Mouse (Mus musculus) c-Kit-positive CD71-positive TER-119-positive erythroid progenitor cells, embryonic 14.5 days (primary cell): ENCODE results near the gene Zfp609.

Experiments
- DNase-seq: peaks from one replicate; pipeline ENCODE4 v3.0.0-alpha.2; 2013; ENCODE audit warnings: low spot score

Gene Zfp609

GRCm38 (mm10) chr9:65827344-65828015, at the start of gene Zfp609:
TSS of gene Zfp609 (minus strand) at chr9:65827564.
- peak; percentile 91 for DNase-seq

GRCm38 (mm10) chr9:65859656-65860055, 32.3 kb upstream of the Zfp609 start:
- DNase-seq: no peak

DNA sequence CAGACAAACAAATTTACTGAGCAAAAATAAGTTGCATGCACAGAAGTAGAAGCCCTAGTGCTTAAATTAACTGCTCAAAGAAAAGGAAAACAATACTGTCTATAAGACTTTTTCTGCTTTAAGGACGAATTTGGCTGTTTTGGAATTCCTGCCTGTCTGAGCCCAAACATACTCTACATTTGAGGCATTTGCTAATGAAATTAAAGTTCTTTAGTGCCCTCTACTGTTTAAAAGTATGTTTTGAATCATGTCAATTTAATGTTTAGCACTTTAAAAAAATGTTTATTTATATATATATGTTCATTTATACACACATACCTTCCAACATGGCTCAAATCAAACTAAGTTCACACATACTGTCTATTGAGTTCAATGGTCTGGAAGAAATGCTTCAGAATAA, 22.8 kb upstream of the Zfp609 start:
- DNase-seq: no peak

- DNase-seq: no peak
Measured at GRCm38 (mm10) chr9:65848154-65848553, 20.8 kb upstream of the Zfp609 start.

DNA sequence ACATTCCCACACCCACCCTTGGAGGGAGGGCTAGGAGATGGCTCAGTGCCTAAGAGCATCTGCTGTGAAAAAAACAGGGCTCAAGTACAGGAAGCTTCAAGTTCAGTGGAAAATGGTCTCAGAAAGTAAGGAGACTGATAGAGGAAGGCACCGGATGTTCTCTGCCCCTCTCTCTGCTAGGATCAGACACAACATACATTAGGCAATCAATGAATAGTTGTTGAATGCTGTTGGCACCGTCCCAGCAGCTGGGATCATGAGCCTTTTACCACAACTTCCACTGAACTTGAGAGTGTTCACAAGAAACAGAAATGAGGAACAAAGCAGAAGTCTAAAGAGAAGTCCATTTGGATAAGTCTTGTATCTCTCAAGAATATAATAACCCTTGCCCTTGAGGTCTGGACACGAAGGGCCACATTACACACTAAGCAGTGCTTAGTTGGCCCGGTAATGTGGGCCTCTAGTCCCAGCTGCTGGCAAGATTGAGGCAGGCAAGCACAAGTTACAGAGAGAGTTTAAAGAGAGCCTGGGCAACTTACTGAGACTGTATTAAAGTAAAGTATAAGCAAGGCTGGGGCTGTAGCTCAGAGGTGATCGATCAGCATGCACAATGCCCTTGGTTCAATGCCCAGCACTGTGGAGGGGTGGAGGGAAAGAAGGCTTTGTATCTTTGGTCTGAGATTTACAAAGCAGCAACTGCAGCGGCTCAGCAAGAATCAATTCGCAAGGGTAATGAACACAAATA, 17.2 kb upstream of the Zfp609 start:
- no peak for DNase-seq

DNA sequence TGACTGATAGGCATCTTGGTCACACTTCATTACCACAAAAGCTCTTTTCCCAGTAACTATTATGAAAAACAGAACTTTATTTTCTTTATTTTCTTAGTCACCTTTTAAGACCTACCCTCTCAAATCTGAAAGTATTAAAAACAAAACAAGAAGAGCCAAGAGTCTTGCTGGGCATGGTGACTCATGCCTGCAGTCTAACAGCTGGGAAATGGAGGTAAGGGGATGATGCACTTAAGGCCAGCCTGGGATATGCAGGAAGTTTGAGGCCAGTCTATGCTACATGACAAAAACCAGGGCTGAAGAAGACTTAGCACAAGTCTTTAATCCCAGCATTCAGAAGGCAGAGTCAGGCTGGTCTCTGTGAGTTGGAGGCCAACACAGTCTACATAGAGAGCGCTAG, 12.5 kb upstream of the Zfp609 start:
- no peak for DNase-seq

GRCm38 (mm10) chr9:65836916-65837315, 9.6 kb upstream of the Zfp609 start:
- no peak for DNase-seq

DNA sequence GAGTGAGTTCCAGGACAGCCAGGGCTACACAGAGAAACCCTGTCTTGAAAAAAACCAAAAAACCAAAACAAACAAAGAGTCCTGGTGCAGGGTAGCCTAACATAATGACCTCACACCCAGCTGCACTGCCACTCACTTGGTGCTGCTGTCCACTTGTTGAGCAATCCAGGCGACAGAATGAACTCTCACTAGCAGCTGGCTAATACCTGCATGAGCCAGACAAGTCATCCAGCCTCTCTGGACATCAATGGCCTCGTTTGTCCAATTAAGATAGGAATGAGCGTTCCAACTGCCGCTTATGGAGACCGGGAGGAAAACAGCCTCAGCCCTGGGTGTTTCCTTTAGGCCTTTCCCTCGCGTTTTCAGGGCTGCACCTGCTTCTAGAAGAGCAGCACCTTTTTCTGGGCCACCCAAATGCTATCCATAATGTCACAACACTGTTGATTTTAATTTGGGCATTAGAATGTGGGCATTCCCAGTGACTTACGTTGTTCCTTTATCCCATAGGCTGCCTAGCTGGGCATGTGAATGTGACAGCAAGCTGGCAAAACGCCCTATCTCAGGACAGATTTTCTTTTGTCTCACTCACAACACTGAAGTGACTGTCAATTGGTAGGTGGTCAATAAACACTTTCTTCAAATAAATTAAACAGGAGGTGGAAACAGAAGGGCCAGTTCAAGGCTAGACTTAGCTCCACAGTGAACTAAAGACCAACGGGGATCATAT, 7.4 kb upstream of the Zfp609 start:
- no peak for DNase-seq

DNA sequence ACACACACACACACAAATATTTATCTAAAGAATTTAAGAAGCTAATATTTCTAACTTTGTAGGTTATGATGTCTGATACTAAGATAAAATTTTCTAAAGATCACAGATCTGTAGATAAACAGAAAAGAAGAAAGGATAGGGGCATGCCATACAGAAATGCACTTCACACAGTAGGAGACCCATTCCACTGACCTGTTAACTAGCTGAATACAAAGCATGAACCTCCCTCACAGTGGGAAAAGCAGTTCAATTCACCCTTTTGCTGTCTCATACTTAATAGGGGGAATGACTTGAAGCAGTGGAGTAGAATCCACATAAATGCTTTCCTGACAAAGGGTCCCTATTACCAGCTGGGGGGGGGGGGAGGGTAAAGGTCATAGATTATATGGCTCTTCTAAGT, 6.3 kb upstream of the Zfp609 start:
- no peak for DNase-seq

DNA sequence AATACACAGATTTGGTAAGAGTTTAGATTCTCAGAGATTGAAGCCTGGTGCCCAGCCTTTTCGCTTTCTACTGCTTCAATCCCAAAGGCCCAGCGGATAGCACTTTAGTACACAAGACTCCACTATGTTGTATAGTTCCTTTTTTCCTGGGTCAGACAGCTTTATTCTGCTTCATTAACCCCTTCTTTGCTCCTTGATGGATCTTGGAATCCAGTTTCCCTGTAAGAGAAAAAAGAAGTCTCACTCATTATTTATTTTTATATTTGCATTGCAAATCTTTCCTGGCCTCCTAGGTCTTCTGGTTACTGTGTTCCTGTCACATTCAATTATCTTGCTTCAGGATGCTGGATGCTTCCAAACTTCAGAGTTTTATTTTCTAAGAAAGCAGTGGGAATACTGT, 5.9 kb upstream of the Zfp609 start:
- DNase-seq: no peak

DNA sequence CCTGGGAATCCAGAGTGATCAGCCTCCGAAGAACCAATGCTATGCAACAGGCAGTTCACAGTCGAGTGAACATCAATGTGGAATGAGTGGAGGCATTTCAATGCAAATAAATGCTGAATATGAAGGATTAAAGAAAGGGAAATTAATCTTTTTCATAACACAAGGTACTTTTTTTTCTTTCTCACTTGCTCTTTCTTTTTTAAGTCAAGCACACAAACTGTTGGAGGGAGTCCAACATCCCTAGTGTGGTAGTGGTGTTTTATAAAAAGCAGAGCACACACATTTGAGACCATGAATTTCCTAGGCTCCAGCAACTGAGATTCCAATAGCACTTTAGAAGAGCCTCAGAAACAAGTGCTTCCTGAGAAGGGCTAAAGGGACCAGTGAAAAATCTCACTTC, 4.7 kb upstream of the Zfp609 start:
- DNase-seq: no peak

GRCm38 (mm10) chr9:65831164-65831563, 3.8 kb upstream of the Zfp609 start:
- no peak for DNase-seq

GRCm38 (mm10) chr9:65830255-65830654, 2.9 kb upstream of the Zfp609 start:
- DNase-seq: no peak

DNA sequence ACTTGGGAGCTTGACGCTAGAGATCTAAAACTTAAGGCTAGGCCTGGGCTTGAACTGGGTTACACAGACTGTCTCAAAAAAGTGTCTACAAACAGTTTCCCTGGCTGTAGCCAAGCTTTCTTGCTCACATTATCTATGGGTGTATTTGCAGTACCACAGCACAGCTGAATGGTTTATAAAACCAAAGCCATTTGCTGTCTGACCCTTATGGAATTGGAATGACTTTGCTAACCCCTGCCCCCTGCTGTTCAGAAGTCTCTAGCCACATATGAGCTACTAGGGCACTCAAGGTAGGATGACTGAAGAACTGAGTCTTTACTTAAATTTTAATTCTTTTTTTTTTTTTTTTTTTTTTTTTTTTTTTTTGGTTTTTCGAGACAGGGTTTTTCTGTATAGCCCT, 2.0 kb upstream of the Zfp609 start:
- DNase-seq: peak; percentile 48

GRCm38 (mm10) chr9:65828511-65828910, 1.1 kb upstream of the Zfp609 start:
- DNase-seq: no peak

- no peak for DNase-seq
Measured at GRCm38 (mm10) chr9:65828016-65828403, 646 bp upstream of the Zfp609 start.

- peak; percentile 63 for DNase-seq
Measured at GRCm38 (mm10) chr9:65826588-65827343, 598 bp downstream of the Zfp609 start.

DNA sequence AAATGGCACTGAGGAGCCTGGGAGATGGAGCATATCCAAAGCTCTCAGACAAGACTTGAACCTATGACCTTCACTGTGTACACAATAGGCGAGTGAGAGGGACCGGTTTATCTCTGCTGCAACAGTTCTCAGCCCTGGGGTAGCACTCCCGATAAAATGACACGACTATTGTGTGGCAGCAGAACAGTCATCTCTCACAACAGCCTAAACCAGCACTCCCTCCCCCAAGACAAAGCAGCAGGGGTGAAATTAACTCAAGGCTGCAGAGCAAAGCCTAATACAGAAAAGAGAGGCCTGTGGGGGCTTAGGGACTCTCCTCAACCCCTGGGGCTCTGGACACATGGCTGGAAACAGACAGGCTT, 1.2 kb downstream of the Zfp609 start:
- peak; percentile 40 for DNase-seq

- no peak for DNase-seq
Measured at GRCm38 (mm10) chr9:65823716-65824462, 3.5 kb downstream of the Zfp609 start.

DNA sequence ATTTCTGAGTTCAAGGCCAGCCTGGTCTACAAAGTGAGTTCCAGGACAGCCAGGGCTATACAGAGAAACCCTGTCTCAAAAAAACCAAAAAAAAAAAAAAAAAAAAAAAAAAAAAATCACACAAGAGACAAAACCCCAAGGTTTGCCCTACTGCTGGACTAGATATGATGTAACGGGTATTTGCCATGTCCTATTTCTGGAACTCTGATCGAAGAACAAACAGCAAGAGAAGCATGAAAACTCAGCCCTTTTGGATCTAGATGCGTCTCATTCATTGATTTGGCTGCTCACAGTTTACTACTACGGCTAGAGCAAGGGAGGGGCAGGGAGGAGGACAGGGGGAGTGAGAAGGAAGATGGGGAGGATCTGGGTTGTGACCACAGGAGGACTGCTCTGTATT, 5.4 kb downstream of the Zfp609 start:
- no peak for DNase-seq

DNA sequence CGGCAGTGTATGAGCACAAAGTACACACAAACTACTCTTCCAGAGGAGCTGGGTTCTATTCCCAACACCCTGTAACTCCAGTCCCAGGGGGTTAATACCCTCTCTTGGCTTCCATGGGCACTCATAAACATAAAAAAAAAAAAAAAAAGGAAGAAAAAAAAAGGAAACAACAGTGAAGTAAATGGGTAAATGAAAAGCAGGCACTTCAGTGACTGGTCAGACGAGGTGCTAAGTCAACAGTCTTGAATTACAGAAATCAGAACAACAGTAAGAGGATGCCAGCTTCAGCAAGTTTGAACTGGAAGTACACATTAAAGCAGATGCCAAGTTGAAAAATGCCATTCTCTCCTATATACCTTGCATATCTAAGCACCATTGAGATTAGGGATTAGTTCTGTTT, 7.1 kb downstream of the Zfp609 start:
- no peak for DNase-seq

GRCm38 (mm10) chr9:65818402-65818801, 9.0 kb downstream of the Zfp609 start:
- no peak for DNase-seq
